Mouse (Mus musculus) layer of hippocampus, postnatal 10 days (tissue): ENCODE measurements around the gene Kcnh4. TPM values are rescaled to one million over a fixed set of nuclear protein-coding genes. Genes with fewer than 3 reads are reported as not detected.

ENCODE experiments used
- DNase-seq, 2 experiments: peaks; one replicate each; pipeline ENCODE4 v3.0.0; 2021; ENCODE audit warnings: low spot score in 2 of 2
- long read RNA-seq: library from polyadenylated mRNA; stranded (forward); transcript quantifications from one replicate; pipeline ENCODE4 v2.0.0, GENCODE M21; 2023
- total RNA-seq, 2 experiments: library from RNA; stranded (reverse); gene quantifications; 2 replicates each; pipeline ENCODE4 v1.2.3; 2021

Kcnh4 gene
- 1 to 10 TPM; 1.5 to 2.2 TPM for total RNA-seq
- long read RNA-seq, partial matches to known transcripts, result 1 of 2 reads
- long read RNA-seq, other reads (novel, unspliced or antisense), result 1 of 2 reads

- DNase-seq, result peak; percentile 72 to 74
These were observed at the start of gene Kcnh4 for GRCm38 (mm10) chr11:100759611-100760233. Gene Kcnh4 (minus strand): TSS chr11:100759942.

GRCm38 (mm10) chr11:100806380-100807305 is 46.9 kb upstream of the Kcnh4 start:
- no peak for DNase-seq

- no peak for DNase-seq
These were observed 45.8 kb upstream of the Kcnh4 start for GRCm38 (mm10) chr11:100805535-100805934.

DNA sequence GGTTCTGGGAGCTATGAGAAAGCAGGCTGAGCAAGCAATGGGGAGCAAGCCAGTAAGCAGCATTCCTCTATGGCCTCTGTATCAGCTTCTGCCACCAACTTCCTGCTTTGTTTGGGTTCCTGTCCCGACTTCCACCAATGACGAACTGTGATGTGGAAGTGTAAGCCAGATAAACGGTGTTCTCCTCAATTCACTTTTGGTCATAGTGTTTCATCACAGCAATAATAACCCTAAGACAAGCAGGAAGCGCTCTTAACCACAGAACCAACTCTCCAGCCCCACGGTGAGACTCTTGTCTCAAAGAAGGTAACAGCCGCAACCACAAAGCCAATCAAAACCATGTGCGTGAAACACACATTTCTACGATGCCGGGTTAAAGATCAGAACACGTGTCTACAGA is 44.7 kb upstream of the Kcnh4 start:
- no peak for DNase-seq

DNA sequence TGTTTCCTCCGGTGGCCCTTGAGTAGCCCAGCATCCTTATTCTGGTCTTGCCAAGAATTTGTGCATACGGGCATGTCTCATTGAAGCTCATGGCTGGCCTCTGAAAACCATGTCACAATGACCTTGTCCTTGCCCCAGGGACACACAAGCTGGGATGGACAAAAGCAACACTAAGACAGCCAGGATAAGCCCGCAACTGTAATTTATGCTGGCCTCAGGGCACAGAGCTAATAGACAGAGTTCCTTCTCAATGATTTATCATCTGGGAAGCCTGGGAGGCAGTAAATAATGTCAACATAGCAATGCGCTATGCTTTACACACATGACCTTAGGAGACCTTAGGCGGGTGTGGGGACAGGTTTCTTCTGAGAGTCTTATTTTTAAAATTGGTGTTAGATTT is 39.7 kb upstream of the Kcnh4 start:
- no peak for DNase-seq

GRCm38 (mm10) chr11:100796585-100796984 is 36.8 kb upstream of the Kcnh4 start:
- no peak for DNase-seq

- no peak for DNase-seq
These were observed 35.6 kb upstream of the Kcnh4 start for GRCm38 (mm10) chr11:100795386-100795785.

GRCm38 (mm10) chr11:100791457-100792049 is 31.8 kb upstream of the Kcnh4 start:
- DNase-seq, result peak in 1 of 2 experiments; percentile 28

- peak; percentile 74 to 77 for DNase-seq
These were observed 30.9 kb upstream of the Kcnh4 start for GRCm38 (mm10) chr11:100790644-100791043.

GRCm38 (mm10) chr11:100789702-100790101 is 30.0 kb upstream of the Kcnh4 start:
- DNase-seq, result no peak

DNA sequence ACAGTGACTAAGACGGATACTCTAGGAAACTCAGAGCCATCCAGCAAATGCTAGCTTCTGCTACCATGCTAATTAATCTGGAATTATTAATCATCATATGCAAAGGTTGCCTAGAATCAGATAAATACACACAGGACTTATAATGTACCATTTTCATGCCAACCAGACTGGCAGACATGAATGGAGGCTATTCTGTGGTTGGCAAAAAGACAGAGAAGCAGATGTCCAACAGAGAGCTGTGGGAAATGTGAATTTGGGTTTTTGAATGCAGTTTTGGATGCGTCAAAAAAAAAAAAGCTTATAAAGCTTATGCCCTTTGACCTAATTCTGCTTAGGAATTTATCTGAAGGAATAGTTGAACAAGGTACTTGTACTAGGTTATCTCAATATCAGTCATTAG is 26.0 kb upstream of the Kcnh4 start:
- no peak for DNase-seq

DNA sequence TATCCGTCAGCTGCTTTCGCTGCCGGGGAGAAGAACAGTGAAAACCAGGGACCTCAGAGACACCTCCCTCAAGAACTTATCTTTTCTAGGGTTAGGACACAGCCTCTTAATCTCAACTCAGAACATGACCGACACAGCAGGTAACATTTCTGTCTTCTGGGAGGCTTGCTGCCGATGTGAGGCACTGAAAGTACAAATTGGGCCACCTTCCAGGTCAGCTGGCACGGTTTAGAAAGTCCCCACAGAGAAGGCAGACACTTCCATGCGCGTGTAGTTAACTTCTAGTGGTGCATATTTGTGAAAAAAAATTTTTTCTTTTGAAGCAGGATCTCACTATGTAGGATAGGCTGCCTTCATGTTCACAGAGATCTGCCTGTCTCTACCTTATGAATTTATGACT is 24.5 kb upstream of the Kcnh4 start:
- no peak for DNase-seq

GRCm38 (mm10) chr11:100782568-100782967 is 22.8 kb upstream of the Kcnh4 start:
- no peak for DNase-seq

DNA sequence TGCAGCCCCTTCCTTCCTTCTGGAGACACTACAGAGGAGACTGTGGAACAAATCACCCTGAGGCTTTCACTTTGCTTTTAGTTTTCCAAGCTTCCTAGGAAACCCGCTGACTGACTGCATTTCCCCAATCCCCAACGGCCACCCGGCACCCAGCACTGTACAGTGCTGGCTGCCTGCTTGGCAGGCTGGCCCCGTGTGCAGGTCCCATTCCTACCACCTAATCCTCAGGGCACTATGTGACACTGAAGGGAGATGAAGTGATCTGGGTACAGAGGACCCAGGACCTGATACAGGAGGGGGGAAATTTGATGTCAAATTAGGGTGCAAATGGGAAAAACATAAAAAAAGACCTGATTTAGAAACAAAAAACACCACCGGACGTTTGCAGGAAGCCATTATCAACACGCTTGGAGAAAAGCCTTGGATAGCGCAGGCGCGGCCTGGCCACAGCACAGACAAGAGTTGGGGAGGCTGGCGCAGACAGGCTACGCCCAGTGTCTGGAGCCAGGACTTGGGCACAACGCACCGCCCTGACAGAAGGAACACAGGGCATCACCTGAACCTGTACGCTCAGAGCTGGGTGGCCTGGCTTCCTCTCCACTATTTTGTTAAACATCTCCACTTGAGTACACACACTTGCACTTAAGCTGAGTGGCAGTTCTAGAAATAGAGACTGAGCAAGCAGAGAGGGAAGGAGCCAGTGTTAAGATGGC is 22.2 kb upstream of the Kcnh4 start:
- no peak for DNase-seq

DNA sequence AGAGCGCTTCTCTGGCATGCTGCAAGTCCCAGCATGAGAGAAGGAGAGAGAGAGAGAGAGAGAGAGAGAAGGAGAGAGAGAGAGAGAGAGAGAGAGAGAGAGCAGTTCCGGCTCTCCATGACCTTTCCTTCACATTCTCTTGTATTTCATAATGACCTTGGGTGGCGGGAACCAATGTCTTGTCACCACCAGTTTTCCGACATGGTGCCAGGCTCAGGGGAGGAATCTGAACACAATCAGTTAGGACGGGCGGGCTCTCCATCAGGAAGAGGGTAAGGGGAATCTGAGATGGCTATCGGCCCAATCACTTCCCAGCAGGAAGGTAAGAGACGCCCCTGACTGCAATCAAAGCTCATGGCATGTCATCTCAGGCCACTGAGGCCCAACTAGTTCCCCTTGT is 20.5 kb upstream of the Kcnh4 start:
- DNase-seq, result no peak

DNA sequence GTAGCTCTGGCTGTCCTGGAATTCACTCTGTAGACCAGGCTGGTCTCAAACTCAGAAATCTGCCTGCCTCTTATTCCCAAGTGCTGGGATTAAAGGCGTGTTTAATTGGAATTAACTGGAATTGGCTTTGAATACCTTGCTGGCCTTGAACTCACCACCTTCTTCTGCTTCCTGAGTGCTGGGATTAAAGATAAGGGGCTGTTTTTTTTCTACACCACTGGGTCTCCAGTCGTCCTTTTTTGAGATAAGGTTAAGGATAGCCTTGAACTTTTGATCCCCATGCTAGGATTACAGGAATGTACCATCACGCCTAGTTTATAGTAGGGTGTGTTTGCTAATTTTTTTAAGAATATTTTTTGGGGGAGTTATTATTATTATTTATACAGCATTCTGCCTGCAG is 18.3 kb upstream of the Kcnh4 start:
- DNase-seq, result no peak

DNA sequence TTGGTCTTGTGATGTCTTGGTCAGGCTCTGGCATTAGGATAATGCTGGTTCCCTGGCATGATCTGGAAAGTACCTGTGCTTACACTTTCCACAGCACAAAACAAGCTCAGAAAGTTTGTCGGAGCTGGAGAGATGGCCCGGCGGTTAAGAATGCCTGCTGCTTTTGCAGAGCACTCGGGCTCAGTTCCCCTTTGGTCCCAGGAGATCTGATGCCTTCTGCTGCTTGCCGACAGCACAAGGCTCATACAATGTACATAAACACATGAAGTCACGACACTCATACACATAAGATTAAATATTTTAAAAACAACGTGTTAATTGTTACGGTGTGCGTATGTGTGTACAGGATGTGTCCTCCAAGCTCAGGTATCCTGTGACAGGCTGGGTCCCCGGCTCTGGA is 16.2 kb upstream of the Kcnh4 start:
- no peak for DNase-seq

- DNase-seq, result no peak
These were observed 14.5 kb upstream of the Kcnh4 start for GRCm38 (mm10) chr11:100774261-100774660.

- DNase-seq, result peak; percentile 62 to 74
These were observed 11.1 kb upstream of the Kcnh4 start, which contains the start of gene Ghdc for GRCm38 (mm10) chr11:100770646-100771408. Gene Ghdc (minus strand): TSS chr11:100770957.

- no peak for DNase-seq
These were observed 10.2 kb upstream of the Kcnh4 start for GRCm38 (mm10) chr11:100769980-100770379.
